Mouse (Mus musculus) hindbrain, postnatal 0 days (tissue): ENCODE measurements around the gene Hist1h2bp. TPM values are rescaled to one million over a fixed set of nuclear protein-coding genes. Genes with fewer than 3 reads are reported as not detected.
A peak's percentile ranks its signal among the peaks of the same experiment; 100 is the strongest.
"Not testable (repeated sequence)": the region's sequence is repeated elsewhere in the genome, so short reads cannot be mapped to it uniquely, and the experiment has no call there.

Experiments used
- ATAC-seq: fragments of 200-750 bp; cut with Nextera tagmentation; 2 replicates; pipeline ENCODE4 v1.8.0; 2017; ENCODE audit warnings: mild to moderate bottlenecking, moderate TSS enrichment, moderate library complexity
- DNase-seq: peaks from one replicate; pipeline ENCODE4 v3.0.0-alpha.2; 2015; ENCODE audit warnings: low spot score
- H3K27ac ChIP-seq: fragments of 300-500 bp; sonication (generic); 2 replicates; pipeline ENCODE4 v1.5.1; 2014; ENCODE audit warnings: mild to moderate bottlenecking
- H3K27me3 ChIP-seq: fragments of 300-500 bp; sonication (generic); 2 replicates; pipeline ENCODE4 v1.6.1; 2014; ENCODE audit warnings: low read length, mixed read lengths; ENCODE audit not compliant: insufficient read depth
- H3K36me3 ChIP-seq: fragments of 300-500 bp; sonication (generic); 2 replicates; pipeline ENCODE4 v1.6.1; 2014; ENCODE audit warnings: low read length, mixed read lengths; ENCODE audit not compliant: insufficient read depth
- H3K4me1 ChIP-seq: fragments of 300-500 bp; sonication (generic); 2 replicates; pipeline ENCODE4 v1.6.1; 2014; ENCODE audit warnings: antibody characterized with exemption, low read length, mixed read lengths; ENCODE audit not compliant: insufficient read depth
- H3K4me2 ChIP-seq: fragments of 300-500 bp; sonication (generic); 2 replicates; pipeline ENCODE4 v1.6.1; 2014; ENCODE audit warnings: low read depth, mild to moderate bottlenecking, low read length, moderate library complexity, mixed read lengths
- H3K4me3 ChIP-seq: fragments of 300-500 bp; sonication (generic); 2 replicates; pipeline ENCODE4 v1.5.1; 2014; ENCODE audit warnings: low read length
- H3K9ac ChIP-seq: fragments of 300-500 bp; sonication (generic); replicated peaks from 2 replicates; pipeline ENCODE4 v1.6.1; 2014; ENCODE audit warnings: mild to moderate bottlenecking, low read length, moderate library complexity, mixed read lengths
- H3K9me3 ChIP-seq: fragments of 300-500 bp; sonication (generic); 2 replicates; pipeline ENCODE4 v1.6.1; 2016; ENCODE audit warnings: low read length, mixed read lengths
- CTCF ChIP-seq: IDR thresholded peaks from 2 replicates; pipeline ENCODE4 v1.5.1; 2016; ENCODE audit warnings: antibody characterized with exemption, control low read depth, low read depth
- WGBS: fragments of 180-500 bp; shearing (Covaris S2); extraction: QIAGEN DNeasy Blood & Tissue Kit; methylation state at CpG from one replicate; pipeline ENCODE4 v1.1.7; 2014; 5-methylcytosine and 5-hydroxymethylcytosine counted together
- polyA plus RNA-seq: library from polyadenylated mRNA; unstranded; fragments of >200 nt; fragmentation: Nextera tagmentation; extraction: Ambion mirVana; gene quantifications from 2 replicates; pipeline ENCODE4 v1.2.1, GENCODE M21; 2015
- total RNA-seq: library from RNA; depleted of rRNA; stranded (reverse); fragments of >200 nt; gene quantifications from 2 replicates; pipeline ENCODE4 v1.2.3, GENCODE M21; 2014

Hist1h2bp gene
- total and polyA plus RNA-seq, 2 experiments from 2014 or later = 234 TPM; not detected in 1

- no peak for DNase-seq
- H3K36me3 ChIP-seq = no peaks in the 10 kb centered on the region
- no peak overlapping the region for H3K9ac ChIP-seq
- H3K4me1 ChIP-seq = peaks cover 9% of the 10 kb centered on the region; the same call in 1 of the 2 replicates
- no peak for ATAC-seq
- WGBS = 24% methylated on average over 6 of the region's 6 CpGs
- H3K27me3 ChIP-seq = no peaks in the 10 kb centered on the region
- H3K4me3 ChIP-seq = no peak overlapping the region
- H3K9me3 ChIP-seq = no peaks in the 10 kb centered on the region
- peak overlapping the region; percentile 18; the same call in 1 of the 2 replicates for H3K27ac ChIP-seq
- no peak overlapping the region; the same call in 1 of the 2 replicates for H3K4me2 ChIP-seq
- no peak for TF ChIP-seq CTCF
Observed at GRCm38 (mm10) chr13:21784311-21784710, 3.0 kb upstream of the Hist1h2bp start.

GRCm38 (mm10) chr13:21786189-21786898 is 917 bp upstream of the Hist1h2bp start:
- H3K36me3 ChIP-seq = no peaks in the 10 kb centered on the region
- H3K27ac ChIP-seq = peak overlapping the region; percentile 73; the same call in 1 of the 2 replicates
- ATAC-seq (no peak), DNase-seq (peak; percentile 33)
- no peaks in the 10 kb centered on the region for H3K9me3 ChIP-seq
- peak overlapping the region; percentile 54 for H3K4me2 ChIP-seq
- H3K9ac ChIP-seq = 0 out of 2 replicates have a peak overlapping the region, but pooled peaks have one; percentile 35
- 3% methylated on average over 8 of the region's 8 CpGs for WGBS
- H3K27me3 ChIP-seq = no peaks in the 10 kb centered on the region
- peaks cover 3% of the 10 kb centered on the region; the same call in 1 of the 2 replicates for H3K4me1 ChIP-seq
- H3K4me3 ChIP-seq = peak overlapping the region; percentile 31
- TF ChIP-seq CTCF = no peak

- Histone ChIP-seq H3K36me3 (no peaks in the 10 kb centered on the region), H3K4me3 (peak overlapping the region; percentile 31; the same call in 1 of the 2 replicates), H3K9ac (no peak overlapping the region; the same call in 1 of the 2 replicates), H3K4me1 (peaks cover 3% of the 10 kb centered on the region; the same call in 1 of the 2 replicates), H3K27ac (peak overlapping the region; percentile 56; the same call in 1 of the 2 replicates), H3K9me3 (no peaks in the 10 kb centered on the region), H3K27me3 (no peaks in the 10 kb centered on the region), H3K4me2 (peak overlapping the region; percentile 54)
- WGBS = 16% methylated on average over 14 of the region's 21 CpGs
- peak; percentile 19 for DNase-seq
- TF ChIP-seq CTCF = no peak
- ATAC-seq = peak; percentile 21
Observed at GRCm38 (mm10) chr13:21787760-21788593, 716 bp downstream of the Hist1h2bp start.

- WGBS = 68% methylated on average over 6 of the region's 6 CpGs
- H3K9me3 ChIP-seq = no peaks in the 10 kb centered on the region
Observed at GRCm38 (mm10) chr13:21789925-21790324, 2.7 kb downstream of the Hist1h2bp start.

GRCm38 (mm10) chr13:21790601-21791283 is 3.5 kb downstream of the Hist1h2bp start:
- TF ChIP-seq CTCF = no peak
- no peaks in the 10 kb centered on the region for H3K36me3 ChIP-seq
- no peaks in the 10 kb centered on the region for H3K27me3 ChIP-seq
- H3K4me2 ChIP-seq = peak overlapping the region; percentile 50
- 10% methylated on average over 16 of the region's 18 CpGs for WGBS
- ATAC-seq = no peak
- H3K4me3 ChIP-seq = no peak overlapping the region
- peaks cover 3% of the 10 kb centered on the region; the same call in 1 of the 2 replicates for H3K4me1 ChIP-seq
- no peak overlapping the region; the same call in 1 of the 2 replicates for H3K27ac ChIP-seq
- no peaks in the 10 kb centered on the region for H3K9me3 ChIP-seq
- no peak overlapping the region for H3K9ac ChIP-seq
- DNase-seq = peak; percentile 16

More at GRCm38 (mm10) chr13:21789925-21790324, 2.7 kb downstream of the Hist1h2bp start:
- Histone ChIP-seq H3K27me3 (no peaks in the 10 kb centered on the region), H3K36me3 (no peaks in the 10 kb centered on the region), H3K4me2 (no peak overlapping the region), H3K4me3 (no peak overlapping the region), H3K9ac (no peak overlapping the region), H3K4me1 (peaks cover 3% of the 10 kb centered on the region; the same call in 1 of the 2 replicates), H3K27ac (no peak overlapping the region)
- DNase-seq (no peak), ATAC-seq (no peak)
- TF ChIP-seq CTCF = no peak

GRCm38 (mm10) chr13:21795584-21795983 is 8.3 kb downstream of the Hist1h2bp start:
- Histone ChIP-seq H3K27me3 (no peaks in the 10 kb centered on the region), H3K36me3 (no peaks in the 10 kb centered on the region), H3K4me1 (peaks cover 1% of the 10 kb centered on the region; the same call in 1 of the 2 replicates), H3K27ac (no peak overlapping the region), H3K9ac (no peak overlapping the region), H3K4me3 (no peak overlapping the region), H3K9me3 (no peaks in the 10 kb centered on the region), H3K4me2 (no peak overlapping the region)
- ATAC-seq (no peak), DNase-seq (no peak)
- no peak for TF ChIP-seq CTCF
- WGBS = 90% methylated on average over 7 of the region's 7 CpGs

- not testable (repeated sequence) for H3K27ac ChIP-seq, H3K9me3 ChIP-seq, H3K27me3 ChIP-seq, ATAC-seq, H3K4me1 ChIP-seq, H3K4me3 ChIP-seq, H3K9ac ChIP-seq, H3K36me3 ChIP-seq, DNase-seq, H3K4me2 ChIP-seq
Observed at GRCm38 (mm10) chr13:21797163-21797562, 9.9 kb downstream of the Hist1h2bp start.

- not testable (repeated sequence) for H3K9me3 ChIP-seq, H3K9ac ChIP-seq, H3K4me1 ChIP-seq, H3K27me3 ChIP-seq, H3K36me3 ChIP-seq, H3K4me2 ChIP-seq, H3K27ac ChIP-seq, DNase-seq, H3K4me3 ChIP-seq
- no CpG with 5 or more reads among the region's 4 CpGs for WGBS
- peak; percentile 68 for ATAC-seq
Observed at GRCm38 (mm10) chr13:21803058-21803457, 15.8 kb downstream of the Hist1h2bp start.

- H3K36me3 ChIP-seq, H3K27me3 ChIP-seq, H3K4me2 ChIP-seq, H3K27ac ChIP-seq, H3K4me1 ChIP-seq, DNase-seq, H3K9ac ChIP-seq, H3K9me3 ChIP-seq, H3K4me3 ChIP-seq: not testable (repeated sequence)
- peak; percentile 98 for ATAC-seq
- no CpG with 5 or more reads among the region's 23 CpGs for WGBS
Observed at GRCm38 (mm10) chr13:21810073-21810472, 22.8 kb downstream of the Hist1h2bp start, which contains the start of the genes Hist1h2bq and Hist1h2ao. Hist1h2bq (minus strand) TSS chr13:21810197. Hist1h2ao (plus strand) TSS chr13:21810465.
